Mouse (Mus musculus) activated CD4-positive, CD25-positive, alpha-beta regulatory T cell, adult 4 months (primary cell): ENCODE results near the gene Gm49661. TPM values are rescaled to one million over a fixed set of nuclear protein-coding genes. Genes with fewer than 3 reads are reported as not detected.

ENCODE experiments used
- ATAC-seq: one replicate; pipeline ENCODE4 v1.8.0; 2017
- polyA plus RNA-seq, 2 experiments: library from polyadenylated mRNA; unstranded; fragments of 100-300 nt; shearing (Covaris generic); gene quantifications; one replicate each; pipeline ENCODE4 v1.2.1; 2017

Gm49661 gene
- polyA plus RNA-seq, 2 experiments from 2014 or later, result not detected

GRCm38 (mm10) chr8:84965731-84966291, 3.4 kb downstream of the Gm49661 start:
- ATAC-seq, result peak; percentile 96

GRCm38 (mm10) chr8:84963952-84964351, 5.3 kb downstream of the Gm49661 start:
- ATAC-seq, result no peak

- no peak for ATAC-seq
Measured at GRCm38 (mm10) chr8:84959811-84960210, 9.4 kb downstream of the Gm49661 start.

- ATAC-seq, result no peak
Measured at GRCm38 (mm10) chr8:84956768-84957167, 12.5 kb downstream of the Gm49661 start.

GRCm38 (mm10) chr8:84952612-84953255, 16.5 kb downstream of the Gm49661 start:
- peak; percentile 54 for ATAC-seq

GRCm38 (mm10) chr8:84949753-84950152, 19.5 kb downstream of the Gm49661 start:
- ATAC-seq, result no peak

GRCm38 (mm10) chr8:84947241-84947545, 22.0 kb downstream of the Gm49661 start:
- no peak for ATAC-seq

GRCm38 (mm10) chr8:84946528-84947240, 22.5 kb downstream of the Gm49661 start, which contains the start of gene Rtbdn:
TSS of gene Rtbdn (plus strand) at chr8:84946991.
- ATAC-seq, result no peak

- ATAC-seq, result no peak
Measured at GRCm38 (mm10) chr8:84945633-84946527, 23.4 kb downstream of the Gm49661 start.

- no peak for ATAC-seq
Measured at GRCm38 (mm10) chr8:84945235-84945632, 24.0 kb downstream of the Gm49661 start.

- ATAC-seq, result no peak
Measured at GRCm38 (mm10) chr8:84944478-84945160, 24.6 kb downstream of the Gm49661 start.

- ATAC-seq, result no peak
Measured at GRCm38 (mm10) chr8:84943699-84944098, 25.5 kb downstream of the Gm49661 start.

- ATAC-seq, result no peak
Measured at GRCm38 (mm10) chr8:84937620-84938485, 31.4 kb downstream of the Gm49661 start.

GRCm38 (mm10) chr8:84936962-84937546, 32.2 kb downstream of the Gm49661 start, which contains the start of gene Mast1:
TSS of gene Mast1 (minus strand) at chr8:84937359.
- no peak for ATAC-seq

GRCm38 (mm10) chr8:84936041-84936961, 32.9 kb downstream of the Gm49661 start:
- ATAC-seq, result no peak

GRCm38 (mm10) chr8:84935489-84935888, 33.7 kb downstream of the Gm49661 start:
- no peak for ATAC-seq

GRCm38 (mm10) chr8:84934860-84935259, 34.4 kb downstream of the Gm49661 start:
- no peak for ATAC-seq

- no peak for ATAC-seq
Measured at GRCm38 (mm10) chr8:84933767-84934559, 35.3 kb downstream of the Gm49661 start.

- no peak for ATAC-seq
Measured at GRCm38 (mm10) chr8:84930582-84930981, 38.7 kb downstream of the Gm49661 start.
